ENCODE assay signal across 9 mouse cellular contexts in the genomic region with DNA sequence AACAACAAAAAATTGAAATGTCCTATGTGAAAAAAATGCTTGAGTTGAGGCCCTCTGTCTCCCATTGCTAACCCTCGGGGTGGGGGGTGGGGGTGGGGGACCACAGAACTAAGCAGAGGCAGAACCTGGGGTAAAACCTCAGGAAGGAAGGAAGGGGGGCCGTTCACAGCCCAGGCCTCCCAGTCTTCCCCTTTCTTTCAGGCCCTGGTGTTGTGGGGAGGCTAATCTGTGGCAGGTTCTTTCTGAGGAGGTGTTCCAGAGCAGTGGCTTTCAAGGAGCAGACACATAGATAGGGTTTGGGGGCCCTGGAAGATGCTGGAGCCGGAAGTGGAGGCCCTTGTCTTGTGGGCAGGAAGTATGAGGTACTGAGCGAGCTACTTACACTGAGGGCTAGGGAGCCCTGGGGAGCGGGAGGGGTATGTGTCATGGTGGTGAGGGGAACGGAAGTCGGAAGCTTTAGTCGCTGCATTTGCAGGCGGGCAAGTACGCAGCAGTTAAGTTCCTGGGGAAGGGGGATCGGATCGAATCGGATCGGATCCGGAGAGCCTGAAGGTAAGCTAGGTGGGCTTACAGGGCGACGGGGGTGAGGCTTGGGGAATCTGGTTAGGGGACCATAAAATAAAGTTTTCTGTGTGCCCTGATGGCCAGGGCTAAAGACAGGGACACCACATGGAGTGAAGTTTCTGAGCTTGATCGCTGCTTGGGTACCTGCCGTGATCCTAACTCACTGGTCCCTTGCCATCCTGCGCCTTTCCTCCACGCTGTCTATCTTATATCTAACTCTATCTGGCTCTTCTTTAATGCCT. TPM values are rescaled to one million over a fixed set of nuclear protein-coding genes. Genes with fewer than 3 reads are reported as not detected.
A peak's percentile ranks its signal among the peaks of the same experiment; 100 is the strongest.
DNase-seq lines count a peak whose midpoint lies in the region; ATAC-seq and TF ChIP-seq lines count a peak whose summit lies in the region.
"Had no signal": no experiment of that assay in that cellular context is flagged by ENCODE, and none has a peak within 500 bp of the region (broad histone marks: within the 10 kb centered on the region; RNA-seq: fewer than 3 reads in every experiment).

No protein-coding gene starts in this region.

- no peaks in the 10 kb centered on the region for H3K4me1 ChIP-seq in heart, adult 2 months (ENCODE audit: control insufficient read depth, insufficient read depth, low read length)
- no peaks in the 10 kb centered on the region for H3K4me1 ChIP-seq in heart, embryonic 11.5 days (ENCODE audit: control insufficient read depth, insufficient read depth, low read length)

- intact Hi-C loops in heart, adult 2 months (cut with DNase I), result no loop called here
- intact Hi-C loops in left cerebral cortex, postnatal 10 days (cut with DNase I), result no loop called here

- 75% methylated on average over 21 of the region's 21 CpGs for WGBS in heart, adult 2 months
- WGBS in heart, embryonic 11.5 days (ENCODE audit: insufficient replicate concordance), result 73% methylated on average over 21 of the region's 21 CpGs

- no peak for TF ChIP-seq CTCF in heart, adult 2 months (IDR thresholded peaks at IDR 0.05)

- no peaks in the 10 kb centered on the region for H3K9me3 ChIP-seq in heart, embryonic 11.5 days (replicated peaks; ENCODE audit: control insufficient read depth, low read length)
- H3K9me3 ChIP-seq: G1E had no signal

- H3K27ac ChIP-seq in heart, adult 2 months, result no peak overlapping the region
- H3K27ac ChIP-seq in heart, embryonic 11.5 days (ENCODE audit: low read depth, low read length), result no peak overlapping the region

- H3K79me2 ChIP-seq in heart, adult 2 months (replicated peaks; ENCODE audit: control insufficient read depth, insufficient read depth, low read length), result no peaks in the 10 kb centered on the region

- no peak for ATAC-seq in heart, embryonic 11.5 days (replicated peaks; ENCODE audit: insufficient number of reproducible peaks, low FRiP score, low TSS enrichment)
- ATAC-seq in granulocyte monocyte progenitor cell, adult 5-6 weeks (replicated peaks; ENCODE audit: poor library complexity, severe bottlenecking), result peak; percentile 55

- H3K9ac ChIP-seq in heart, adult 2 months (ENCODE audit: low read depth, low read length), result no peak overlapping the region
- no peak overlapping the region for H3K9ac ChIP-seq in heart, embryonic 11.5 days (ENCODE audit: low read depth, low read length)

- no peak for TF ChIP-seq POLR2A in heart, adult 2 months (IDR thresholded peaks at IDR 0.05; ENCODE audit: insufficient read depth, low read depth, low read length)

- no peak overlapping the region for H3K4me3 ChIP-seq in heart, adult 2 months
- no peak overlapping the region for H3K4me3 ChIP-seq in heart, embryonic 11.5 days (ENCODE audit: low read depth, low read length)

- H3K27me3 ChIP-seq in heart, adult 2 months (ENCODE audit: control insufficient read depth, insufficient read depth, low read length), result no peaks in the 10 kb centered on the region
- H3K27me3 ChIP-seq in heart, embryonic 11.5 days (ENCODE audit: control insufficient read depth, insufficient read depth, low read length), result no peaks in the 10 kb centered on the region

- DNase-seq in heart, adult 2 months, result peak; percentile 24 to 57
- DNase-seq in lung, postnatal 36 days, result peak; percentile 51
- peak; percentile 82 to 91 for DNase-seq in thymus, adult 18-20 months
- no peak for DNase-seq in cerebellum, adult 18-20 months
- DNase-seq in left cerebral cortex, postnatal 10 days (ENCODE audit: extremely low spot score in 1 of 2, low spot score in 2 of 2), result no peak
- DNase-seq in layer of hippocampus, postnatal 14 days (ENCODE audit: low spot score in 2 of 2), result no peak

- TF ChIP-seq EP300 in heart, adult 2 months (IDR thresholded peaks at IDR 0.05; ENCODE audit: insufficient read depth, low read depth, low read length), result no peak

- H3K36me3 ChIP-seq in heart, adult 2 months (ENCODE audit: control insufficient read depth, insufficient read depth, low read length), result no peaks in the 10 kb centered on the region
- no peaks in the 10 kb centered on the region for H3K36me3 ChIP-seq in heart, embryonic 11.5 days (ENCODE audit: control insufficient read depth, insufficient read depth, low read length)
- H3K36me3 ChIP-seq: G1E had no signal

- no peak overlapping the region for H3K4me2 ChIP-seq in heart, embryonic 11.5 days

RNA-seq across cellular contexts. Expression of a gene that starts 19.0 kb away (rescaled TPM):
- total RNA-seq in heart, adult 2 months (2021), result 1 to 10 TPM; 1.3 to 1.5 TPM
- polyA plus RNA-seq in heart, adult 2 months (2012; rRNA removed), result 0.85 and 1.4 TPM in 2 replicates
- 0.42 and 0.46 TPM in 2 replicates for polyA plus RNA-seq in heart, embryonic 11.5 days (2014; fragmentation: Nextera tagmentation; extraction: Ambion mirVana)
- 76.9 and 91.0 TPM in 2 replicates for total RNA-seq in granulocyte monocyte progenitor cell, adult 5-6 weeks (2014; fragmentation: Nextera tagmentation)
- 62.4 and 64.6 TPM in 2 replicates for total RNA-seq in granulocyte monocyte progenitor cell, adult 5-6 weeks (2017)
- total RNA-seq in left cerebral cortex, postnatal 10 days (2021), result 1 to 10 TPM in 1 of 2 experiments, under 1 TPM in 1; 0.67 to 2.0 TPM
- 1 to 10 TPM; 1.2 to 1.8 TPM for total RNA-seq in layer of hippocampus, postnatal 14 days (2021)

RNA-seq across cellular contexts. Expression of a gene that starts 49.7 kb away (rescaled TPM):
- under 1 TPM; 0.09 to 0.37 TPM for total RNA-seq in heart, adult 2 months (2021)
- 0.12 and 0.23 TPM in 2 replicates for polyA plus RNA-seq in heart, adult 2 months (2012; rRNA removed)
- not detected in 2 replicates for polyA plus RNA-seq in heart, embryonic 11.5 days (2014; fragmentation: Nextera tagmentation; extraction: Ambion mirVana)
- total RNA-seq in granulocyte monocyte progenitor cell, adult 5-6 weeks (2014; fragmentation: Nextera tagmentation), result 4.2 TPM in 1 of 2 replicates, not detected in the other
- total RNA-seq in granulocyte monocyte progenitor cell, adult 5-6 weeks (2017), result 0.43 and 1.0 TPM in 2 replicates
- not detected for total RNA-seq in left cerebral cortex, postnatal 10 days (2021)
- total RNA-seq in layer of hippocampus, postnatal 14 days (2021), result not detected
- polyA plus RNA-seq: G1E had no signal

Comparison
In these comparisons a context has a peak if more than half of its experiments do, and no peak if none do; other contexts are left out.
1. DNase-seq: peak in heart, adult 2 months (2 of 2), lung, postnatal 36 days (single experiment) and thymus, adult 18-20 months (2 of 2); none in cerebellum, adult 18-20 months (0 of 2), left cerebral cortex, postnatal 10 days (0 of 2) and layer of hippocampus, postnatal 14 days (0 of 2).
2. RNA of a gene that starts 19.0 kb away (total RNA-seq): 62.4 to 91.0 TPM in granulocyte monocyte progenitor cell, adult 5-6 weeks; 0.67 to 2.0 TPM in left cerebral cortex, postnatal 10 days, 1.2 to 1.8 TPM in layer of hippocampus, postnatal 14 days and 1.3 to 1.5 TPM in heart, adult 2 months; every median in the first group is over 10 times any median in the second.